ENCODE assay signal across 1 mouse cellular context in the genomic region with DNA sequence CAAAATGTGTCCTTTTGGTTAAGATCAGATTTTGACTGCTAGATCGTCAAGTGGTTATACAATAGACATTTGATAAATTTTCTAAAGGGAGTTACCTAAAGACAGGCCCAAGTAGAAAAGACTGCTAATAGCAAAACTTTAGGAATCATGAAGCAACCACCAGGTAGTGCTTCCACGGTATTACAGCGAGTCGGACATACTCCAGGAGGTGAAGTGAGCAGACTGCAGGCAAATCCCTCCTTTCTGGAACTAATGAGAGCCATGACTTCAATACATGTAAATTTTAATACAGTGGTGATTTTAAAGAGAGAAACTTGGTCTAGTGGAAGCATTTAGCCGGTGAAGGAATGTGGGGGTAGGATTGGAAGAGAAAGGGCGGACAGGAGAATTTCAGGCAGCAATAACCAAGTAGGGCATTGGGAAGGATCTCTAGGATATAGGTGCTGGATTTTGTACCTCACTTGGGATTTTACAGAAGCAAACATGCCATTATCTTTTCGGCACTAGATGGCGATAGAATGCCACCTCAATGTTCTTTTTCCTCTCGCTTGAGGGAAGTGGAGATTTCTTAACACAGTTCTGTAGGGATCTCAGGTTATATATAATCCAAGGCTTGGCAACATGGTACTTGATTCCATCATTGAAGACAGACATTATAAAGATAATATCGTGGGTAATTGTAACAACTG.
TF ChIP-seq lines count a peak whose summit lies in the region.

No protein-coding gene starts in this region.

TF ChIP-seq in MEL, 35 proteins besides CTCF, POLR2A, EP300 and RAD21 (continued from another document):
- no peak for TF ChIP-seq TBP (IDR thresholded peaks at IDR 0.05; ENCODE audit: low read depth, low read length)
- TF ChIP-seq RCOR1 (IDR thresholded peaks at IDR 0.05; ENCODE audit: low read depth, low read length), result 0 out of 2 replicates have a peak, but pooled peaks have one; percentile 10
- TF ChIP-seq SIN3A (IDR thresholded peaks at IDR 0.05; ENCODE audit: low read length), result peak; percentile 61; the same call in 1 of the 2 replicates
- TF ChIP-seq MEF2A (IDR thresholded peaks at IDR 0.05; ENCODE audit: extremely low read depth, insufficient replicate concordance, low read depth, low read length, poor library complexity, severe bottlenecking), result no peak
- no peak for TF ChIP-seq MAFK (IDR thresholded peaks at IDR 0.05; ENCODE audit: borderline replicate concordance, low read depth, low read length)
- no peak for TF ChIP-seq E2F4 (IDR thresholded peaks at IDR 0.05; ENCODE audit: borderline replicate concordance, low read depth, low read length)
- no peak for TF ChIP-seq NELFE (IDR thresholded peaks at IDR 0.05; ENCODE audit: low read depth, low read length)
TF ChIP-seq in MEL: peak in this region for 8.
